Mouse (Mus musculus) olfactory bulb, adult 2 months (tissue): ENCODE data around the gene Ubqlnl.

Source experiments
- CTCF ChIP-seq: fragments of 200-500 bp; IDR thresholded peaks from 2 replicates; pipeline ENCODE4 v1.5.1; 2012; ENCODE audit warnings: low read depth, mild to moderate bottlenecking, low read length, moderate library complexity; ENCODE audit not compliant: insufficient read depth
- POLR2A ChIP-seq: fragments of 200-500 bp; IDR thresholded peaks from 2 replicates; pipeline ENCODE4 v1.6.1; 2012; ENCODE audit warnings: mild to moderate bottlenecking, low read depth, low read length, moderate library complexity; ENCODE audit not compliant: insufficient read depth

- TF ChIP-seq CTCF (no peak), POLR2A (no peak)
Observed at GRCm38 (mm10) chr7:104137305-104137704, 13.1 kb downstream of the Ubqlnl start, which contains the start of gene Olfr643.
